Mouse (Mus musculus) bone marrow macrophage, adult 2 months (primary cell): Measurements from ENCODE around the gene Slc1a5.
A peak's percentile ranks its signal among the peaks of the same experiment; 100 is the strongest.

Source experiments
- CTCF ChIP-seq: IDR thresholded peaks from 2 replicates; pipeline ENCODE4 v1.5.1; 2012; ENCODE audit warnings: low read depth, mild to moderate bottlenecking, low read length, moderate library complexity
- POLR2A ChIP-seq: IDR thresholded peaks from 2 replicates; pipeline ENCODE4 v1.6.1; 2012; ENCODE audit warnings: mild to moderate bottlenecking, low read depth, low read length, borderline replicate concordance

GRCm38 (mm10) chr7:16781816-16782554, 845 bp downstream of the Slc1a5 start:
- TF ChIP-seq POLR2A (0 out of 2 replicates have a peak, but pooled peaks have one; percentile 49), CTCF (no peak)
